Mouse (Mus musculus): Measurements from ENCODE around the gene Svop. TPM values are rescaled to one million over a fixed set of nuclear protein-coding genes. Genes with fewer than 3 reads are reported as not detected.

The Svop gene
- total RNA-seq, 2 experiments from 2014 or later: 191 to 211 TPM

- no peak for DNase-seq (ENCODE audit: low spot score in 2 of 2)
- intact Hi-C loops (cut with DNase I): no loop called here
Measured at GRCm38 (mm10) chr5:113981171-113981570, 110.2 kb downstream of the Svop start.

GRCm38 (mm10) chr5:113980511-113980910 is 110.9 kb downstream of the Svop start:
- no peak for DNase-seq (ENCODE audit: low spot score in 2 of 2)
- intact Hi-C loops (cut with DNase I): no loop called here

GRCm38 (mm10) chr5:113977309-113977708 is 114.1 kb downstream of the Svop start:
- intact Hi-C loops (cut with DNase I): no loop called here
- DNase-seq (ENCODE audit: low spot score in 2 of 2): no peak

Other genes starting within 250 kb of the Svop start
- gene Coro1c, start 182.8 kb downstream of the Svop start, total RNA-seq (2021): 100 to 1,000 TPM in 1 of 2 experiments, 10 to 100 TPM in 1; 97.7 to 102 TPM
- gene Ssh1, start 97.7 kb downstream of the Svop start, total RNA-seq (2021): 10 to 100 TPM; 19.7 to 21.4 TPM
- gene Dao, start 87.9 kb downstream of the Svop start, total RNA-seq (2021): not detected
- gene Usp30, start 26.1 kb downstream of the Svop start, total RNA-seq (2021): 10 to 100 TPM; 29.6 to 34.6 TPM
- gene Alkbh2, start 36.6 kb upstream of the Svop start, total RNA-seq (2021): 1 to 10 TPM; 5.5 to 5.8 TPM
- 1 to 10 TPM; 4.9 to 5.5 TPM for gene Ung, start 38.8 kb upstream of the Svop start, total RNA-seq (2021)
- gene Acacb, start 55.0 kb upstream of the Svop start, total RNA-seq (2021): 1 to 10 TPM; 3.8 to 4.7 TPM
- gene Foxn4, start 182.2 kb upstream of the Svop start, total RNA-seq (2021): not detected
- gene Myo1h, start 197.6 kb upstream of the Svop start, total RNA-seq (2021): 1 to 10 TPM; 2.7 to 2.8 TPM

Data from left cerebral cortex, postnatal 14 days (tissue).